ENCODE assay signal across 7 mouse cellular contexts in the genomic region with DNA sequence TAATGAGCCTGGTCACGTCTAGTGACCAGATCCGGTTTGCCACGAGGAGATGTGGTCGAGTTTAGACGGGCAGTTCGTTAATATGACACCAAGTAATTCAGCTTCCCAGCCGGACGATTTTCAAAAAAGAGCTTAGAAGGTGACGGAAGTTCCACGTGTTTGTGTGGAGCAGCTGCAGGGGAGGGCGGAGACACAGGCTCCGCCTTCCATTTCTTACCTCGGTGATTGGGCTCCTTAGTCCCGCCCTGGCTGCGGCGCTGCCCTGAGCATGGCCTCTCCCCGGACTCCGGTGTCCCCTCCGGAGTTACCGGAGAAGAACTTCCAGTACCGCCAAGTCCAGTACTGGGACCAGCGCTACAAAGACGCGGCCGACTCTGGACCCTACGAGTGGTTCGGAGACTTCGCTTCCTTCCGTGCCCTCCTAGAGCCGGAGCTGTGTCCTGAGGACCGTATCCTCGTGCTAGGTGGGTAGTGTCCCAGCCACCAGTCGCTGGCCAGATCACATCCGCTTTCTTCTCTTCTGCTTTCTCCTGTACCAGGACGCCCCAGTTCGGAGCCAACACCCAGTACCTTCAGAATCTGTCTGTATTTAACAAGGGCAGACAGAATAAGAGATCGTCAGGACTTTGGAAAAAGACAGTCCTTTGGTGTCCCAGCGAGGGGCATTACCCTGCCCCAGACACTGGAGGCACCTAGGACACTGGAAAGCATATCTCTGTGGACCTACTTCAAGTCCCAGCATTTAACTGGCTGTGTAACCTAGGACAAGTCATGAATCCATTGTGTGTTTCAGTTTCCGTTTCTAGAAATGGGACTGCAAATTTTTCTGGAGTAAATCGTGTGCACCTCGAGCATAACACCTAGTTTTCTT. TPM values are rescaled to one million over a fixed set of nuclear protein-coding genes. Genes with fewer than 3 reads are reported as not detected.
DNase-seq lines count a peak whose midpoint lies in the region.

Gene Eef1akmt4, plus strand, starts transcription at position 237 of the 871 bp plus-strand sequence.
Gene Gm49333, plus strand, starts transcription at position 254 of the 871 bp plus-strand sequence.
Gene Alg3, minus strand, starts transcription at position 379 of the 871 bp plus-strand sequence.

- H3K27ac ChIP-seq in midbrain, embryonic 10.5 days (replicated peaks): peak within 1 kb of the TSS; percentile 96

- H3K36me3 ChIP-seq in midbrain, embryonic 10.5 days: peaks cover 33% of the 10 kb centered on the region

- H3K4me1 ChIP-seq in midbrain, embryonic 10.5 days: peaks cover 37% of the 10 kb centered on the region

- H3K4me3 ChIP-seq in midbrain, embryonic 10.5 days: peak within 1 kb of the TSS; percentile 91

- H3K27me3 ChIP-seq in midbrain, embryonic 10.5 days (ENCODE audit: low read depth, poor library complexity, severe bottlenecking): no peaks in the 10 kb centered on the region

- WGBS in midbrain, embryonic 10.5 days: 2% methylated on average over 41 of the region's 41 CpGs

- H3K9me3 ChIP-seq in midbrain, embryonic 10.5 days (replicated peaks): no peaks in the 10 kb centered on the region

- intact Hi-C loops in gastrocnemius, postnatal 14 days (cut with DNase I; ENCODE audit: low total_unique reads): no loop called here
- intact Hi-C loops in left cerebral cortex, postnatal 36 days (cut with DNase I): loop anchor here (1.0 kb wide), 1 partner anchor 21 kb away; no protein-coding TSS in a partner anchor

- DNase-seq in adrenal gland, adult 18-20 months (ENCODE audit: low spot score in 2 of 2): peak; percentile 74 to 80
- peak; percentile 97 for DNase-seq in embryo, embryonic 10 days (ENCODE audit: low spot score)
- peak; percentile 90 for DNase-seq in gastrocnemius, postnatal 14 days
- DNase-seq in induced T-regulatory cell, adult 2 months (ENCODE audit: low read depth): peak; percentile 94
- DNase-seq in left cerebral cortex, postnatal 36 days (ENCODE audit: low spot score in 2 of 2): peak; percentile 71 to 73
- DNase-seq in midbrain, embryonic 10.5 days (ENCODE audit: low spot score): peak; percentile 90
- DNase-seq in right cerebral cortex, postnatal 36 days (ENCODE audit: low spot score in 2 of 2): peak; percentile 71 to 80

RNA-seq across cellular contexts. Expression of gene Eef1akmt4, which starts in this region (rescaled TPM):
- total RNA-seq in adrenal gland, adult 18-20 months (2021): 10 to 100 TPM in 1 of 2 experiments, 1 to 10 TPM in 1; 9.4 to 10.2 TPM
- 1 to 10 TPM; 5.5 to 5.9 TPM for total RNA-seq in gastrocnemius, postnatal 14 days (2021)
- total RNA-seq in left cerebral cortex, postnatal 36 days (2021): 1 to 10 TPM; 1.4 to 2.0 TPM
- polyA plus RNA-seq in midbrain, embryonic 10.5 days (2016; fragmentation: Nextera tagmentation; extraction: Ambion mirVana): 36.0 and 42.1 TPM in 2 replicates

RNA-seq across cellular contexts. Expression of gene Gm49333, which starts in this region (rescaled TPM):
- not detected for total RNA-seq in adrenal gland, adult 18-20 months (2021)
- total RNA-seq in gastrocnemius, postnatal 14 days (2021): not detected
- not detected for total RNA-seq in left cerebral cortex, postnatal 36 days (2021)
- polyA plus RNA-seq in midbrain, embryonic 10.5 days (2016; fragmentation: Nextera tagmentation; extraction: Ambion mirVana): not detected in 2 replicates

RNA-seq across cellular contexts. Expression of gene Alg3, which starts in this region (rescaled TPM):
- 10 to 100 TPM; 24.8 to 31.2 TPM for total RNA-seq in adrenal gland, adult 18-20 months (2021)
- 10 to 100 TPM; 12.0 to 15.2 TPM for total RNA-seq in gastrocnemius, postnatal 14 days (2021)
- 10 to 100 TPM; 14.5 to 14.6 TPM for total RNA-seq in left cerebral cortex, postnatal 36 days (2021)
- polyA plus RNA-seq in midbrain, embryonic 10.5 days (2016; fragmentation: Nextera tagmentation; extraction: Ambion mirVana): 59.4 and 61.1 TPM in 2 replicates

Comparison
In these comparisons a context has a peak if more than half of its experiments do, and no peak if none do; other contexts are left out.
1. Peak in every context shown above with its lines: DNase-seq, H3K4me3 ChIP-seq and H3K27ac ChIP-seq.